Mouse (Mus musculus) hindbrain, postnatal 0 days (tissue): ENCODE measurements around the gene Gm9817. TPM values are rescaled to one million over a fixed set of nuclear protein-coding genes. Genes with fewer than 3 reads are reported as not detected.
A peak's percentile ranks its signal among the peaks of the same experiment; 100 is the strongest.

Experiments
- ATAC-seq: fragments of 200-750 bp; cut with Nextera tagmentation; 2 replicates; pipeline ENCODE4 v1.8.0; 2017; ENCODE audit warnings: mild to moderate bottlenecking, moderate TSS enrichment, moderate library complexity
- DNase-seq: peaks from one replicate; pipeline ENCODE4 v3.0.0-alpha.2; 2015; ENCODE audit warnings: low spot score
- H3K27ac ChIP-seq: fragments of 300-500 bp; sonication (generic); 2 replicates; pipeline ENCODE4 v1.5.1; 2014; ENCODE audit warnings: mild to moderate bottlenecking
- H3K27me3 ChIP-seq: fragments of 300-500 bp; sonication (generic); 2 replicates; pipeline ENCODE4 v1.6.1; 2014; ENCODE audit warnings: low read length, mixed read lengths; ENCODE audit not compliant: insufficient read depth
- H3K36me3 ChIP-seq: fragments of 300-500 bp; sonication (generic); 2 replicates; pipeline ENCODE4 v1.6.1; 2014; ENCODE audit warnings: low read length, mixed read lengths; ENCODE audit not compliant: insufficient read depth
- H3K4me1 ChIP-seq: fragments of 300-500 bp; sonication (generic); 2 replicates; pipeline ENCODE4 v1.6.1; 2014; ENCODE audit warnings: antibody characterized with exemption, low read length, mixed read lengths; ENCODE audit not compliant: insufficient read depth
- H3K4me2 ChIP-seq: fragments of 300-500 bp; sonication (generic); 2 replicates; pipeline ENCODE4 v1.6.1; 2014; ENCODE audit warnings: low read depth, mild to moderate bottlenecking, low read length, moderate library complexity, mixed read lengths
- H3K4me3 ChIP-seq: fragments of 300-500 bp; sonication (generic); 2 replicates; pipeline ENCODE4 v1.5.1; 2014; ENCODE audit warnings: low read length
- H3K9ac ChIP-seq: fragments of 300-500 bp; sonication (generic); replicated peaks from 2 replicates; pipeline ENCODE4 v1.6.1; 2014; ENCODE audit warnings: mild to moderate bottlenecking, low read length, moderate library complexity, mixed read lengths
- H3K9me3 ChIP-seq: fragments of 300-500 bp; sonication (generic); 2 replicates; pipeline ENCODE4 v1.6.1; 2016; ENCODE audit warnings: low read length, mixed read lengths
- CTCF ChIP-seq: IDR thresholded peaks from 2 replicates; pipeline ENCODE4 v1.5.1; 2016; ENCODE audit warnings: antibody characterized with exemption, control low read depth, low read depth
- WGBS: fragments of 180-500 bp; shearing (Covaris S2); extraction: QIAGEN DNeasy Blood & Tissue Kit; methylation state at CpG from one replicate; pipeline ENCODE4 v1.1.7; 2014; 5-methylcytosine and 5-hydroxymethylcytosine counted together
- polyA plus RNA-seq: library from polyadenylated mRNA; unstranded; fragments of >200 nt; fragmentation: Nextera tagmentation; extraction: Ambion mirVana; gene quantifications from 2 replicates; pipeline ENCODE4 v1.2.1, GENCODE M21; 2015
- total RNA-seq: library from RNA; depleted of rRNA; stranded (reverse); fragments of >200 nt; gene quantifications from 2 replicates; pipeline ENCODE4 v1.2.3, GENCODE M21; 2014

Gm9817 gene
- total and polyA plus RNA-seq, 2 experiments from 2014 or later: 0.16 to 0.21 TPM

GRCm38 (mm10) chr13:45080771-45081170 is 2.3 kb downstream of the Gm9817 start:
- Histone ChIP-seq H3K4me1 (no peaks in the 10 kb centered on the region), H3K36me3 (no peaks in the 10 kb centered on the region), H3K9me3 (no peaks in the 10 kb centered on the region), H3K4me3 (no peak overlapping the region), H3K27ac (no peak overlapping the region), H3K4me2 (no peak overlapping the region), H3K27me3 (no peaks in the 10 kb centered on the region), H3K9ac (no peak overlapping the region)
- ATAC-seq (no peak), DNase-seq (no peak)
- no peak for TF ChIP-seq CTCF
- 95% methylated on average over 3 of the region's 3 CpGs for WGBS

DNA sequence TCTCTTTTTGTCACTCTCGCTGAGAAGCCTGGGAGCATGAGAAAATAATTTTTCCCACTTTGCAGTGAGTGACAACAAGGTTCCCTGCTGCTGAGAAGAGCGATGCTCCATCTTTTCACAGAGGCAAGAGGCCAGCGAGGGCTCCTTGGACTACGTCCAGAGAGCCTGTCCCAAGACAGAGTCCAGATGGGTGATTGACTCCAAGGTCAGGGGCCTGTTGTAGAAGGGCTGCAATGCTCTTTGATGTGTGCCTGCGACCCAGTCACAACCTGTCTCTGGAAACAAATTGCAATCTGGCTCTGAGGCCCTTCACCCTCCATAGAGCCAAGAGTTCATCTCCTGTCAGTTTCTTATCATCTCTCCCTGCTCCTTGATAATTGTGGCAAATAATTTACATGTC is 5.2 kb downstream of the Gm9817 start:
- no peak overlapping the region for H3K4me3 ChIP-seq
- no peak for TF ChIP-seq CTCF
- H3K9me3 ChIP-seq: no peaks in the 10 kb centered on the region
- H3K36me3 ChIP-seq: no peaks in the 10 kb centered on the region
- H3K4me2 ChIP-seq: no peak overlapping the region
- no peak overlapping the region for H3K27ac ChIP-seq
- H3K4me1 ChIP-seq: no peaks in the 10 kb centered on the region
- H3K27me3 ChIP-seq: no peaks in the 10 kb centered on the region
- peak; percentile 72 for DNase-seq
- WGBS: 11% methylated on average over 5 of the region's 5 CpGs
- H3K9ac ChIP-seq: no peak overlapping the region
- ATAC-seq: 0 out of 2 replicates have a peak, but pooled peaks have one; percentile 47

DNA sequence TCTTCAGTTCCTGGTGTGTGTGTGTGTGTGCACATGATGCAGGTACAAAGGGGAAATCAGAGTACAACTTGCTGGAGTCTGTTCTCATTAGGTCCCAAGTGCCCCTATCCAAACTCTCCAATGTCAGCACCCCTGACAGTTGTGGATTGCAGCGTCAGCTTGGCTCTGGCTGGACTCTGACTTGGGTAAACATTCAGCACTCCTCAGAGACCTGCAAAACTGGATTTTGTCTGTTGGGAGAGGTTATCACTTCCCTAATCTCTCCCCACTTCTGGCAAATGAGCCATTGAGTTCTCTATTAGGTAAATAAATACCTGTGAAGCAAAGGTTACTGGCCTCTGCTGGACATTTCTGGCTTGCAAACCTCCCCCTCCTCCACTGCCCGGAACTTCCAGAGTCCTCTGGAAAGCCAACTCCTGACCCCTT is 10.3 kb downstream of the Gm9817 start:
- no peaks in the 10 kb centered on the region for H3K4me1 ChIP-seq
- H3K9ac ChIP-seq: no peak overlapping the region
- no peak overlapping the region for H3K27ac ChIP-seq
- no peaks in the 10 kb centered on the region for H3K9me3 ChIP-seq
- no peak for TF ChIP-seq CTCF
- 65% methylated on average over 2 of the region's 2 CpGs for WGBS
- no peak overlapping the region for H3K4me3 ChIP-seq
- ATAC-seq (no peak), DNase-seq (no peak)
- no peak overlapping the region for H3K4me2 ChIP-seq
- no peaks in the 10 kb centered on the region for H3K27me3 ChIP-seq
- no peaks in the 10 kb centered on the region for H3K36me3 ChIP-seq

DNA sequence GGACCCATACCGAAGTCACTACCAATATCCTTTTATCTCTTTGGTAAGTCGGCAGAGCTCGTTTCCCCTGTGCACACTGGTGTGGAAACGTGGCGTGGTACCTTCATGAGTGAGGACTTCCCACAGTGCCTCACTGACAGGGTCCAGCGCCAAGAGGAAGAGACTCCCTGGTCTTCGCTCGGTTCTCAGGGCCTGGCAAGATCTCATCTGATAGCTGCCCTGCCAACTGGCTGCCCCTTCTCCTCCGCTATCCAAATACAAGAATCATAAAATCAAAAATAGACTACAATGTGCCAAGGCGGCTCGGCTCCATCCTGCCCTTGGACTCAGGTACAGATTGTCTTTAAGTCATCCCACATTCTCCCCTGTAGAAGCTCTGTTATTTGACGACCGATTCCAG is 11.4 kb downstream of the Gm9817 start:
- WGBS: 80% methylated on average over 13 of the region's 13 CpGs
- no peak overlapping the region for H3K4me2 ChIP-seq
- H3K27ac ChIP-seq: no peak overlapping the region
- no peaks in the 10 kb centered on the region for H3K4me1 ChIP-seq
- no peak overlapping the region for H3K9ac ChIP-seq
- no peak for ATAC-seq
- TF ChIP-seq CTCF: no peak
- DNase-seq: no peak
- H3K36me3 ChIP-seq: no peaks in the 10 kb centered on the region
- H3K4me3 ChIP-seq: no peak overlapping the region
- no peaks in the 10 kb centered on the region for H3K9me3 ChIP-seq
- H3K27me3 ChIP-seq: no peaks in the 10 kb centered on the region

- H3K4me3 ChIP-seq: no peak overlapping the region
- DNase-seq (no peak), ATAC-seq (no peak)
- no peak overlapping the region for H3K27ac ChIP-seq
- TF ChIP-seq CTCF: no peak
- H3K9ac ChIP-seq: no peak overlapping the region
- 83% methylated on average over 4 of the region's 4 CpGs for WGBS
- H3K4me2 ChIP-seq: no peak overlapping the region
- H3K36me3 ChIP-seq: no peaks in the 10 kb centered on the region
- no peaks in the 10 kb centered on the region for H3K27me3 ChIP-seq
- H3K4me1 ChIP-seq: no peaks in the 10 kb centered on the region
- H3K9me3 ChIP-seq: no peaks in the 10 kb centered on the region
Observed at GRCm38 (mm10) chr13:45092816-45093215, 14.3 kb downstream of the Gm9817 start.

DNA sequence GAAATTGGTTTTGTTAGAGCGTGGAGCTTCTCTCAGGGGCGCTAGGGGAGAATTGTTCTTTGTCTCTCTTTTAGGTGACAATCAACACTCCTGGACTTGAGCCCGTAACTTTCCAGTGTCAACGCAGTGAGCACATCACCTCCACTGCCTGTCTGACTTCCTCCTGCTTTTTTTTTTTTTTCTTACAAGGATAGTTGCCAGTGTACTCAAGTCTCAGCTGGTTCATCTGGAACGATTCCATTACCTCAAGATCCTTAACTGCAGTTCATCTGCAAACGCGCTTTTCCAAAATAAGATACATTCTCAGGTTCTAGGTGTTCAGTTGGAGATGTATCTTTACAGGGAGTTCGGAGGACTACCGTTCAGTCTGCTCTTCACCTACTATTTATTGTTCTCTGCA is 16.5 kb downstream of the Gm9817 start:
- TF ChIP-seq CTCF: no peak
- no peaks in the 10 kb centered on the region for H3K9me3 ChIP-seq
- no peak for DNase-seq
- no peak overlapping the region for H3K9ac ChIP-seq
- H3K27me3 ChIP-seq: no peaks in the 10 kb centered on the region
- no peaks in the 10 kb centered on the region for H3K36me3 ChIP-seq
- ATAC-seq: no peak
- no peak overlapping the region for H3K27ac ChIP-seq
- 74% methylated on average over 9 of the region's 9 CpGs for WGBS
- H3K4me2 ChIP-seq: no peak overlapping the region
- no peak overlapping the region for H3K4me3 ChIP-seq
- H3K4me1 ChIP-seq: no peaks in the 10 kb centered on the region

DNA sequence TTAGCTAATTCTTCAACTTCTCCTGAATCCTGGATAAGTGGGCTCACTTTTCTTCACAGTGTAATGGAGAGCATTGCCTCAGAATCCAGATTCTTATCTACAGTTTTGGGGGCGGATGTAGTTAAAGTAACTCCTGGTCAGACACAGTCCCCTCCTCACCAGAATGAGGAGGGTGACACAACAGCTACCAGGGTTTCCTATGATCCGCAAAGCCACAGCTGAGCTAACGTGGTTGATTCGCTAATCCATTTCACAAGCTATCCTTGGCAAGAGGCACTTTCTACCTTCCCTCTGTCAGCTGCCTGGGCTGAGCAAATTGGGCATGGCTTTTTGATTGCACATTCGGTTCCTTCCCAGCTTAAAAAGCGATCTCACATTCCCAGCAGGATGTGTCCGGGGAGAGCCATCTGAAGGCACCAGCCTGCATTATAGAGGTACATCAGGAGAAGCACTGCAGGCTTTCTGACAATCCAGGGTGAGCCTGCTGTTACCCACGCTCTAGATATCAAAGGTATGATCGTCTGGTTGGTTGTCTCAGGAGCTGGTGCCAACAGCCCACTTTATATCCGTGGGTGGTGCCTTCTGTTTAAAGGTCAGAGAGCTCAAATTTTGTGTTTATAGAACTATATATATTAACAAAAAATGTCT is 21.2 kb downstream of the Gm9817 start:
- Histone ChIP-seq H3K9me3 (no peaks in the 10 kb centered on the region), H3K4me2 (no peak overlapping the region), H3K4me3 (no peak overlapping the region), H3K4me1 (no peaks in the 10 kb centered on the region), H3K36me3 (no peaks in the 10 kb centered on the region), H3K27ac (no peak overlapping the region), H3K27me3 (no peaks in the 10 kb centered on the region), H3K9ac (no peak overlapping the region)
- peak; percentile 21 for DNase-seq
- WGBS: 60% methylated on average over 10 of the region's 10 CpGs
- TF ChIP-seq CTCF: no peak
- no peak for ATAC-seq
